Mouse (Mus musculus) CH12.LX (cell line): Measurements from ENCODE around the gene Chrm3.

Experiments
- BHLHE40 ChIP-seq: IDR thresholded peaks from 2 replicates; pipeline ENCODE4 v1.6.1; 2011; ENCODE audit warnings: mild to moderate bottlenecking, low read depth, low read length, improper control_type of control experiment
- CHD1 ChIP-seq: IDR thresholded peaks from 2 replicates; pipeline ENCODE4 v1.6.1; 2012; ENCODE audit warnings: low read depth, low read length, improper control_type of control experiment, inconsistent platforms
- CTCF ChIP-seq, 2 experiments: IDR thresholded peaks in 1 of 2; conservative IDR thresholded peaks in 1 of 2; 2 replicates each; pipeline ENCODE4 v1.5.1; 2011 to 2012; ENCODE audit warnings: low read depth in 2 of 2, low read length in 2 of 2, improper control_type of control experiment in 1 of 2, inconsistent platforms in 1 of 2, mild to moderate bottlenecking in 1 of 2, moderate library complexity in 1 of 2
- HCFC1 ChIP-seq: IDR thresholded peaks from 2 replicates; pipeline ENCODE4 v1.6.1; 2012; ENCODE audit warnings: low read depth, mild to moderate bottlenecking, inconsistent platforms, low read length, improper control_type of control experiment
- JUN ChIP-seq: IDR thresholded peaks from 2 replicates; pipeline ENCODE4 v1.6.1; 2011; ENCODE audit warnings: low read depth, mild to moderate bottlenecking, low read length, improper control_type of control experiment, moderate library complexity; ENCODE audit not compliant: insufficient read depth
- MAFK ChIP-seq: IDR thresholded peaks from 2 replicates; pipeline ENCODE4 v1.6.1; 2011; ENCODE audit warnings: low read length, improper control_type of control experiment; ENCODE audit not compliant: insufficient replicate concordance
- PAX5 ChIP-seq: IDR thresholded peaks from 2 replicates; pipeline ENCODE4 v1.6.1; 2012; ENCODE audit warnings: low read length, inconsistent platforms, mixed read lengths
- POLR2A ChIP-seq: IDR thresholded peaks from 2 replicates; pipeline ENCODE4 v1.6.1; 2011; ENCODE audit warnings: low read depth, mild to moderate bottlenecking, improper control_type of control experiment, low read length
- POLR2AphosphoS2 ChIP-seq: IDR thresholded peaks from 2 replicates; pipeline ENCODE4 v1.6.1; 2011; ENCODE audit warnings: low read depth, low read length, improper control_type of control experiment
- RAD21 ChIP-seq: IDR thresholded peaks from 2 replicates; pipeline ENCODE4 v1.6.1; 2011; ENCODE audit warnings: low read depth, mild to moderate bottlenecking, low read length, improper control_type of control experiment, moderate library complexity
- SMC3 ChIP-seq: IDR thresholded peaks from 2 replicates; pipeline ENCODE4 v1.6.1; 2011; ENCODE audit warnings: low read depth, low read length, improper control_type of control experiment
- UBTF ChIP-seq: IDR thresholded peaks from 2 replicates; pipeline ENCODE4 v1.6.1; 2012; ENCODE audit warnings: low read depth, mild to moderate bottlenecking, inconsistent platforms, low read length, improper control_type of control experiment, moderate library complexity
- USF1 ChIP-seq: IDR thresholded peaks from 2 replicates; pipeline ENCODE4 v1.6.1; 2014; ENCODE audit warnings: low read depth, mild to moderate bottlenecking, inconsistent platforms, low read length, improper control_type of control experiment
- ZNF384 ChIP-seq: IDR thresholded peaks from 2 replicates; pipeline ENCODE4 v1.6.1; 2012; ENCODE audit warnings: low read depth, low read length, improper control_type of control experiment, inconsistent platforms

- TF ChIP-seq PAX5 = no peak
- TF ChIP-seq JUN = no peak
- no peak for TF ChIP-seq CTCF (conservative IDR thresholded peaks at IDR 0.05 in 1 of 2, IDR thresholded peaks at IDR 0.05 in 1 of 2; ENCODE audit: low read depth in 2 of 2, low read length in 2 of 2)
- TF ChIP-seq MAFK = no peak
- no peak for TF ChIP-seq HCFC1
- no peak for TF ChIP-seq SMC3
- TF ChIP-seq POLR2A = no peak
- TF ChIP-seq UBTF = no peak
- TF ChIP-seq BHLHE40 = no peak
- no peak for TF ChIP-seq RAD21
- TF ChIP-seq ZNF384 = no peak
- no peak for TF ChIP-seq POLR2AphosphoS2
- TF ChIP-seq USF1 = no peak
- TF ChIP-seq CHD1 = no peak
Measured at GRCm38 (mm10) chr13:9997664-9998328, 362.9 kb downstream of the Chrm3 start.
